Mouse (Mus musculus): ENCODE results near the gene Dusp21. TPM values are rescaled to one million over a fixed set of nuclear protein-coding genes. Genes with fewer than 3 reads are reported as not detected.

Dusp21 gene
- not detected in 2 replicates for total RNA-seq (2015; ENCODE audit: low replicate concordance)
- not detected in 2 replicates for total RNA-seq (2017; ENCODE audit: low replicate concordance)

DNA sequence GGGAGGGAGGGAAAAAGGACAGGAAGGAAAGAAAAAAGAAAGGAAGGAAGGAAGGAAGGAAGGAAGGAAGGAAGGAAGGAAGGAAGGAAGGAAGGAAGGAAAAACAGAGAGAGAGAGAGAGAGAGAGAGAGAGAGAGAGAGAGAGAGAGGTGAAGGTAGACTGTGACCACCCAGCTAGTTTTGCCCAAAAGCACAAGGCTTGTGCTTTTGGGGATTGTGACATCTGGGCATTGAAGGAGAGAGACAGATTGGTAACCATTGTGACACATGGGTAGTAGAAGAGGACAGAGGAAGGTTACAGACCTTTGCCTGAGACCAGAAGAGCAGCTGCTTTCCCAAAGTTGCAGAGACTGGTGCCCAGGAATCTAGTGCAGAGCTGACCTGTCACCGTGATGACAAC, at the start of gene Dusp21:
Gene Dusp21 (plus strand): TSS at position 301 of the 400 bp plus-strand sequence.
- ATAC-seq (replicated peaks; ENCODE audit: low FRiP score, poor library complexity, severe bottlenecking) = no peak

DNA sequence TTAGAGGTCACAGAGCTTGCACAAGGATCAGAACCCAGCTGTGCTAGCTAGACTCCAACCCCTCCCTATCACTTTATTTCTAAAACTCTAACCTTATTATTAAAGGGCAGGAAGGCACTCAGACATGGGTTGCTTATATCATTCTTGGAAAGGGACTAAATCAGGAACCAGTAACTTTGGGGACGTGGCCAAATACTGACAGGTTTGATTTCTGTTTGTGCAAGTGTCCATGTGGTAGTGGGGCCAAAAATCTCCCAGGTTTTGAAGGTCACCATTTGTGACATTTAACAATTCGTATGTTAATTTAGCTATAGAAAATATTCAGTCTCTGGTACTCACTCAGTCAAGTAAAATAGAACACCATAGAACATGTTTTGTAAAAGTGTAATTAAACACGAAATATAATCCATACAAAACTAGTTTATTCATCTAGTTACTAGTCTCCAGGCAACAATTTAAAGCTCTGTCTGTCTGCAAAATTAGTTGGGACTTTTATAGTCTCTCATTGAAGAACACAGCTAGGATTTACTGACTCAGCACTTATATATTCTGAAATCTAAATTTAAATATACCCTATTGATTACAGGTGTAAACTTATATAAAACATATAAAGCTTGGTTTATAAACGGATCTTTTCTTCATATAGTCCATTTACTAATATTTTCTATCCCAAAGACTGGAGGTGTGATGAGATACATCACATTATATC, 15.2 kb downstream of the Dusp21 start:
- ATAC-seq (replicated peaks; ENCODE audit: low FRiP score, poor library complexity, severe bottlenecking) = no peak

DNA sequence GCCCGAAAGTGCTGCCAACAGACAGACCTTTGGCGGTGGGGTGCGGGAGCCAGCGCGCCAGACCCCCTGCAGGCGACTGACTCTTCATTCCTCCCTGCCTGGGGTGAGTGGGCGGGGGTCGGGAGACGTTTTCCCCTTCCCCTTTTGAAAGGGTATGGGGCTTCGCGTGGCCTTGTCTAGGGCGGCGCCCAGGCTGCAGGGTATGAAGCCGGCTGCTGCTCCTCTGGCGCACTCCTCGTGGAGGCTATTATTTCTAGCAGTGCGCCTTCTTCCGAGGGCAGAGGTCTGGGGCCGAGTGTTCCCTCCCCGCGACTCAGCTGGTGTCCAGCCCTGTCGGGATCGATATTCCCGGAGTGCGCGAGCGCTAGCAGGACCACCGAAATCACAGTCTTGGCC, 16.1 kb downstream of the Dusp21 start:
- peak; percentile 27; the same call in 1 of the 2 replicates for ATAC-seq (replicated peaks; ENCODE audit: low FRiP score, poor library complexity, severe bottlenecking)

DNA sequence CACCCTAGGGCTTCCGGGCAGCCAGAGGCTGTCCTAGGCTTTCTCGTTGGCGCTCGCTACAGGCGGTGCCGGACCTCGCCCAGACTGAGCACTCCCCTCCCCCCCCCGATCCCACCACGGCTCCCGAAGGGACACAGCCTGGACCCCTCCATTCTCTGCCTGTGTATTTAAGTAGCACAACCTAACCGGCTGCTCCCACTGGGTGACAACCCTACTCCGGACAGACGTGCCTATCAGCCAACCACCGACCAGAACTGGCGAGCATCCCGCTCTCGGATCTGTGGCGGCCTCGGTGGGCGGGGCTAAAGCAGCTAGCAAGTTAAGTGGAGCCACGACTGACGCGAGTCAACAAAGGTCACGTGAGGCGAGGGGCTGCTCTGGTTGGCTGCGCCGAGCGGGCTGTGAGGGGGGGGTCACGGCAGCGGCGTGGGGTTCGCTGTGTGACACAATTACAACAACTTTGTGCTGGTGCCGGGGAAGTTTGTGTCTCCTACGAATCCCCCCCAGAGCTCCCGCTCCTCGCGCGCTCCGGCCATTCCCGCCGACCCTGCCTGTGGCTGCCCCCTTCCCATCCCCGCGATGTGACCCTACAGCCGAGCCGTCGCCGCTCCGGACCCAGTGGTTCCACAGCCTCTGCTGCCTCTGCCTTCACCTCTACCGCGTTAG, 16.7 kb downstream of the Dusp21 start, which contains the start of gene Kdm6a:
Gene Kdm6a (plus strand): TSS at position 384 of the 666 bp plus-strand sequence.
- peak; percentile 93 for ATAC-seq (replicated peaks; ENCODE audit: low FRiP score, poor library complexity, severe bottlenecking)

DNA sequence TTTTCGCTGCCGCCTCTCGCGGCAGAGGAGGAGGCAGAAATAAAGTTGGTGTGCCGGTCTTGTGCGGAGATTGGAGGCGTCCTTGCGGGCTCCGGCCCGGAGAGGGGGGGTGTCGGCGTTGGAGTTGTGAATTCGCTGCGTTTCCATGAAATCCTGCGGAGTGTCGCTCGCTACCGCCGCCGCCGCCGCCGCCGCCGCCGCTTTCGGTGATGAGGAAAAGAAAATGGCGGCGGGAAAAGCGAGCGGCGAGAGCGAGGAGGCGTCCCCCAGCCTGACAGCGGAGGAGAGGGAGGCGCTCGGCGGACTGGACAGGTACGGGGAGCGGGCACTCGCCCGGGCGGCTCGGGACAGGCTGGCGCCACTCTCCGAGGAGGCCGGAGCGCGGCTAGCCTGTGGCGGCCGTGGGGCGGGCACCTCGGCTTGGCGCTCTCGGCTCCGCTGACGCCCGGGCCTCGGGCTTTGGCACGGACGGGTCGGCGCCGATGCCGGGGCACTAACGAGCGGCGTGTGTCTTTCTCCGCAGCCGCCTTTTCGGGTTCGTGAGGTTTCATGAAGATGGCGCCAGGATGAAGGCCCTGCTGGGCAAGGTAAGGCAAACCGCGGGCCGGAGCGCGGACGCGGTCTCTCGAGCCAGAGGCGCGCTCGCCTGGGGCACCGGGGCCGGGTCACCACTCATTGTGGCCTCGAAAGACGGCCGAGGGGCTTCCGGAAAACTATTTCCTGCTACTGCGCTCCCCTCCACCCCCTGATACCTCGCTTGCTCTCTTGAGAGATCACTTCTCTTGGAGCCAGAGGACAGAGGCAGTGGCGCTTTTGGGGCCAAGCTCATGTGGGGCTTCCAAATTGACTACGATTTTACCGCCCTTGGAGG, 17.4 kb downstream of the Dusp21 start:
- ATAC-seq (replicated peaks; ENCODE audit: low FRiP score, poor library complexity, severe bottlenecking) = peak; percentile 15; the same call in 1 of the 2 replicates

DNA sequence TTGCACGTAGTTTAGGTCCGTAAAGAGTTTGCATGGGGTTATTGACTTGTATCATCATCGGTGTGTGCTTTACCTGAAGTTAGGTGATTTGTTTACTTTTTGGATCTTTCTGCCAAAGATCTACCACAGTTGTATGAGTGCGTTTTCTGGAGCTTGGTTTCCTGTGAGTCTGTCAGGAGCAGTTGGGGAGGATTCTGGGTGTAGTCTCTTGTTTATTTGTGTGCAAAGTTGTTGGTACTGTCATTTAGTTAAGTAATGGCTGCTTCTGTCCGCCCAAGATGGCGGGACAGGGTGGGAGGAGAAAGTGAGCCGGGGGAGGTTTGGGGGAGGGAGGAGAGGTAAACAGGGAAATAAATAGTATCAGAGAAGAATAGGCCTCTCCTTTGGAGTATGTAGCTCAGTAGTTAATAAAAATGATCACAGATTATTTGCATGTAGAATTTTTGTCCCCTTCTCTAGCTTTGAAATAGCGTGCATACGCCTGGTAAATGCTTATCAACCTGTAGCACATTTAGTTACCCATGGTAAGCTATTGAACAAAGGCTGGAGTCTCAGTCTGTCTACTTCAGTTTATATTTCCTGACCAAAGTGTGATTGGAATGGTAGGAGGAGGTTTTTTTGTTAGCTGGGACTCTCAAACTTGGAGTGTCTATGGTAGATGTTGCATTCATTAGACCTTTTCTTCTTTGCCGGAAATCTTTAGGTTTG, 18.4 kb downstream of the Dusp21 start:
- ATAC-seq (replicated peaks; ENCODE audit: low FRiP score, poor library complexity, severe bottlenecking) = peak; percentile 54

DNA sequence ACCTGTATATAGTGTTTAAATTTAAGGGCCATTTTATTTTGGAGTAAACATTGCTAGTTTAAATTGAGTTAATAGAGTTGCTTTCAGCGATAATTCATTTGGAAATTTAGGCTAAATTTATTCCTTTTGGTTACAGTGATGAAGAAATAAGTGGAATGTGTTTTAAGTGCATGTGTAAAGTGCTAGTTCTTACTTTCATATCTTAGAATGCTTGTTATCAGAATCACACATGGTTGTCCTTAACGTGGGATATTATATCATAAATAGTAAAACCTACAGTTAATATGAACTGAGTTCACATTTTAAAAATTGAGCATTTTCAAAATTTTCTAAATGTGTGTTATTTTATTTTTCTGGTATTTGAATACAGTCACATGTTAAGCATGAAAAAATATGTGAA, 19.5 kb downstream of the Dusp21 start:
- no peak for ATAC-seq (replicated peaks; ENCODE audit: low FRiP score, poor library complexity, severe bottlenecking)

DNA sequence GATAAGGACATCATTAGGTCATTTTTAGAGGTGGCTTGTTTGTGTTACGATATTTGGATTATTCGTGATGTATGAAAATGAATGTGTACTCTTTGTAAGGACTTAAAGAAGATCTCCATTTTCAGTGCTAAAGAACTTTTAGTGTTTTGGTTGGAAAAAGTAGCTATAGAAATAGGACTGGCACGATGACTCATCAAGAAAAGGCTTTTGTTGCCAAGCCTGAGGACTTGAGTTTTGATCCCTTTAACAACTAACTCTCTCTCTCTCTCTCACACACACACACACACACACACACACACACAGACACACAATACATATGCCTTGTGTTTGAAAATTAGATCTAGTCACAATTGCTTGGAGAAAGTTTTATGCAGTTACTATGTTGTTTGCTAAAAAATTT, 21.3 kb downstream of the Dusp21 start:
- no peak for ATAC-seq (replicated peaks; ENCODE audit: low FRiP score, poor library complexity, severe bottlenecking)

DNA sequence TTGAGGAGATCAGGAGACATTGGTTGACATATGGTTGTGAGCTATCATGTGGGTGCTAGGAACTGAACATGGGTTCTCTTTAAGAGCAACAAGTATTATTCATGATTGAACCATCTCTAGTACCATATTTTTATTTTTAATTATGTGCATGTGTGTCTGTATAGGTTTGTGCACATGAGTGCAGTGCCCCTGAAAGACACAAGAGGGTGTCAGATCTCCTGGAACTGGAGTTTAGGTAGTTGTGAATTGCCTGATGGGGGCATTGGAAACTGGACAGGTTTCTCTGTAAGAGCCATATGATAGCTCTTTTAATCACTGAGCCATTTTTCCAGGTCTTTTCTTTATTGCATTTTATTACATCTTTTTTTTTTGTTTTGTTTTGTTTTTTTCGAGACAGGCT, 23.3 kb downstream of the Dusp21 start:
- no peak for ATAC-seq (replicated peaks; ENCODE audit: low FRiP score, poor library complexity, severe bottlenecking)

DNA sequence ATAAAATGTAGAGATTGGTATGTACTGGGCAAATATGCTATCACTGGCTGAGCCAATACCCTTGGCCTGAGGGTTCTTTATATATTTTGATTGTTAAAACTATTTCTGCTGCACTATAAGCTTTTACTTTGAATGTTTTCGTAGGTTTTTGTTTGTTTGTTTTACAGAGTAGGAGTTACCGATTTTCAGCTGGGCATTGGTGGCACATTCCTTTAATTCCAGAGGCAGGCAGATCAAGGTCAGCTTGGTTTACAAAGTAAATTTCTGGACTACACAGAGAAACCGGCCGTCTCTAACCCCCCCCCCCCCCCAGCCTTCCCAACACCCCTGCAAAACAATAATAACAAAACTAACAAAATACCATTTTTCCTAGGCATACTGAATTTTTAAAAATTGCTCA, 29.2 kb downstream of the Dusp21 start:
- ATAC-seq (replicated peaks; ENCODE audit: low FRiP score, poor library complexity, severe bottlenecking) = no peak

DNA sequence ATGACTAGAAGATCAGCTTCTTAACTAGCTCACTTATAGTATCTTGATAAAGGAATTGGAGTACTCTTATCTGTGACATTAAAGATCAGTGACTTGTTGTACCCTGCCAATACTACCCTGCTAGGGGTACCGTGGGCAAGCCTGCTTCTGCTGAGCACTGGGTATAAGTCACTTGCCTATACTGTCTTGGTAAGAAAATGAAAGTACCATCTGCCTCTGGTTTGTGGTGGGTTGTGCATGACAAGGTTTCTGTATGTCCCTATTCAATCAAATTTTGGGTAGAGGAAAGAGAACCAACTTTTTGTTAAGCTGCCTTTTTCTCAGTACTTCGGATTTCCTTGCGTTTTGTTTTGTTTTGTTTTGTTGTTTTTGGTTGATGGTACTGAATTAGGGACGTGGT, 32.1 kb downstream of the Dusp21 start:
- no peak for ATAC-seq (replicated peaks; ENCODE audit: low FRiP score, poor library complexity, severe bottlenecking)

DNA sequence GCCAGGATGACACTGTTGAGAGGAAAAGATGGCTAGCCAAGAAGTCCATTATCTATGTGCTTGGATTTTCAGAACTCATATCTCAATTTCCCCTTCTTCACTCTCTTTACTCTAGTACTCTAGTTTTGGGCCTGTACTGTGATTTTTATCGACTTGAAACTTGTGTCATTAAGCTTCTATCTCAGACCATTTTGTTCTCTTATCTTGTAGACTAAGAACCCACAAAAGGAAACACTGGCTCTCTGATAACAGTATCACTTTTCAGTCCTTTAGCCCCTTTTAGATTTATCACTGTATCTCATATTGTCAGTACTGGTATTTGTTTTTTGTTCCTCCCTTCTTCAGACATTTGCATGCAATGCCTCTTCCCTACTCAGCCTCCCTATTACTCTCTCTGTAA, 33.8 kb downstream of the Dusp21 start:
- no peak for ATAC-seq (replicated peaks; ENCODE audit: low FRiP score, poor library complexity, severe bottlenecking)

DNA sequence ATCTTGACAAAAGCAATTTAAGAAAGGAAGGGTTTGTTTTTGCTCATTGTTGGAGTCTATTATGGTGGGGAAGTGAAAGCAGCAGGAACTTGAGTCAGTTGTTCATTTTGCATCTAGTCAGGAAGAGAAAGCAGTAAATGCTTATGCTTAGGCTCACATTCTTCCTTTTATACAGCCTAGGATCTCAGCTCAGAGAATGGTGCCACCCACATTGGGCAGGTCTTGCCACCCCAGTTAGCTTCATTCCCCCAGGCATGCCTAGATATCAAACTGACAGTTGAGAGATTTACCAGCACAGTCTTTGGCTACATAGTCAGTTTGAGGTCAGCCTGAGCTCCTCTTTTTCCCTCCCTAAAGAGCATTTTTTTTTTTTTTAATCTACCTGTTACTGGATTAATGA, 41.5 kb downstream of the Dusp21 start:
- ATAC-seq (replicated peaks; ENCODE audit: low FRiP score, poor library complexity, severe bottlenecking) = no peak

DNA sequence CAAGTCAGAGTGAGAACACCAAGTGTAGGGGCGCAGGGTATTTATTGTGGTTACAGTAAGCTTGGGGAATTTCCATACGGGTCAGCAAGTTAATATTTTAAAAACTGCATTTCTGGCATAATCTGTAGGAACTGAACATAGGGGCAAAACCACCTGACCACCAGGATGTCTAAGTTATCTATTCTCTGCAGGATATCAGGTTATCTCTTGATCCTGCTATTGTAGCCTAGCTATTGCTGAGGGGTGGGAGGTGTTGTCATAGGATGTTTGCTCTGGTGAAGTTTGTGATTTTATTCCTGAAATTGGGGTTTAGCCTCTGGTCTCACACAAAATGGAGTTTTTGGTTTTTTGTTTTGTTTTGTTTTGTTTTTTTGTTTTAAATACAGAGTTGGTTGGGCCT, 42.6 kb downstream of the Dusp21 start:
- no peak for ATAC-seq (replicated peaks; ENCODE audit: low FRiP score, poor library complexity, severe bottlenecking)

Other genes with a start within 250 kb of the Dusp21 start
- gene Kdm6a, start 16.7 kb downstream of the Dusp21 start, total RNA-seq (2015; ENCODE audit: low replicate concordance) = 113 and 134 TPM in 2 replicates
- 170 and 175 TPM in 2 replicates for gene Kdm6a, start 16.7 kb downstream of the Dusp21 start, total RNA-seq (2017; ENCODE audit: low replicate concordance)